Mouse (Mus musculus): ENCODE data around the gene Ywhag. TPM values are rescaled to one million over a fixed set of nuclear protein-coding genes. Genes with fewer than 3 reads are reported as not detected.

Gene Ywhag
- polyA plus RNA-seq, 1 experiment from 2014 or later = 132 TPM

DNA sequence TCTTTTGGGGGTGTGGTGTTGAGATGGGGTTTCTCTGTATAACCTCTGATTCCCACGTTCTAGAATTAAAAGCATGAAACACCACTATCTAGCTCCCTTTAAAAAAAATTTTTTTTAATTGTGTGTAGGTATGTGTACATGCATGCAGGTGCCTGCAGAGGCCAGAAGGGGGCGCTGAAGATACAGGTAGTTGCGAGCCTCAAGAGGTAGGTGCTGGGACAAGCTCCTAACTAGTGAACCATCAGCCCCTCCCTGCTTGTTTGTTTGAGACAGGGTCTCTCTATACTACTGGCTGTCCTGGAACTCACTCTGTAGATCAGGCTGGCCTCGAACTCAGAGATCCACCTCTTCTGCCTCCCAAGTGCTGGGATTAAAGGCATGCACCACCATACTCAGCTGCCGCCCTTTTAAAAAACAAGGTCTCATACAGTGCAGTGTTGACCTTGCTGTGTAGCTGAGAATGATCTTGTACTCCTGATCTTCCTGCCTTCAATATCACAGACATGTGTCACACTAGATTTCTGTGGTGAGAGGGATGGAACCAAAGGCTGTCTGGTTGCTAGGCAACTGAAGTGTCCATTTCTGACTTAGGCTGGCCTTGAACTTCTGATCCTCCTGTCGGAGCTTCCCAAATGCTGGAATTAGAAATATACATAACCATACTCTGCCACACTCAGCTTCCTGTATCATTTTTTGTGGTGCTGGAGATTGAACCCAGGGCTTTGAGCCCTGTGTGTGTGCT, 32.9 kb downstream of the Ywhag start:
- ATAC-seq (replicated peaks; ENCODE audit: insufficient number of reproducible peaks, low FRiP score, low TSS enrichment, low read depth) (no peak), DNase-seq (ENCODE audit: low spot score) (no peak)
- Histone ChIP-seq H3K27ac (replicated peaks; ENCODE audit: low read depth, low read length) (no peak overlapping the region), H3K9ac (replicated peaks; ENCODE audit: low read length) (no peak overlapping the region), H3K36me3 (replicated peaks; ENCODE audit: control insufficient read depth, insufficient read depth, low read depth, low read length) (no peaks in the 10 kb centered on the region), H3K4me3 (ENCODE audit: low read depth, low read length) (no peak overlapping the region), H3K4me1 (ENCODE audit: control insufficient read depth, insufficient read depth, low read length) (no peaks in the 10 kb centered on the region), H3K9me3 (replicated peaks; ENCODE audit: control insufficient read depth, low read length) (no peaks in the 10 kb centered on the region), H3K27me3 (ENCODE audit: control insufficient read depth, insufficient read depth, low read length) (no peaks in the 10 kb centered on the region), H3K4me2 (ENCODE audit: low read depth, low read length) (no peak overlapping the region)
- WGBS = 61% methylated on average over 6 of the region's 6 CpGs

DNA sequence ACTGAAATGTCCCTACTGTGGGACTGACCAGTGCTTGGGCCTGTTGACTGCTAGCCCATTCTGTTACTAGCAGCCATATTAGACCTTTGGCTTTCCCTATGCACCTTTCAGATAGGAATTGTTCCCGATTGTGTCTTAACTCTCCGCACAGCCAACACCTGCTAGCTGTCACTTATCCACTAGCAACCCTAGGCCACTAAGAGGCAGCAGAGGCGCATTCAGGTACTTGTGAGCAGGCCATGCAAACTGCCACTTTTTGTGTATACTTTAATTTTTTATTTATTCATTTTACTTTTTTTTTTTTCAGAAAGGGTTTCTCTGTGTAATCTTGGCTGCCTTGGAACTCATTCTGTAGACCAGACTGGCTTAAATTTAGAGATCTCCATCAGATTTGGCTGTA, 33.7 kb downstream of the Ywhag start:
- Histone ChIP-seq H3K4me1 (ENCODE audit: control insufficient read depth, insufficient read depth, low read length) (no peaks in the 10 kb centered on the region), H3K27me3 (ENCODE audit: control insufficient read depth, insufficient read depth, low read length) (no peaks in the 10 kb centered on the region), H3K4me2 (ENCODE audit: low read depth, low read length) (no peak overlapping the region), H3K4me3 (ENCODE audit: low read depth, low read length) (no peak overlapping the region), H3K9me3 (replicated peaks; ENCODE audit: control insufficient read depth, low read length) (no peaks in the 10 kb centered on the region), H3K9ac (replicated peaks; ENCODE audit: low read length) (no peak overlapping the region), H3K36me3 (replicated peaks; ENCODE audit: control insufficient read depth, insufficient read depth, low read depth, low read length) (no peaks in the 10 kb centered on the region), H3K27ac (replicated peaks; ENCODE audit: low read depth, low read length) (no peak overlapping the region)
- DNase-seq (ENCODE audit: low spot score) = no peak
- no peak for ATAC-seq (replicated peaks; ENCODE audit: insufficient number of reproducible peaks, low FRiP score, low TSS enrichment, low read depth)
- WGBS = 75% methylated on average over 3 of the region's 3 CpGs

GRCm38 (mm10) chr5:135899833-135900232, 34.6 kb downstream of the Ywhag start:
- H3K4me2 ChIP-seq (ENCODE audit: low read depth, low read length) = no peak overlapping the region
- no peaks in the 10 kb centered on the region for H3K4me1 ChIP-seq (ENCODE audit: control insufficient read depth, insufficient read depth, low read length)
- H3K36me3 ChIP-seq (replicated peaks; ENCODE audit: control insufficient read depth, insufficient read depth, low read depth, low read length) = no peaks in the 10 kb centered on the region
- no peak overlapping the region for H3K9ac ChIP-seq (replicated peaks; ENCODE audit: low read length)
- ATAC-seq (replicated peaks; ENCODE audit: insufficient number of reproducible peaks, low FRiP score, low TSS enrichment, low read depth) (no peak), DNase-seq (ENCODE audit: low spot score) (no peak)
- no peaks in the 10 kb centered on the region for H3K27me3 ChIP-seq (ENCODE audit: control insufficient read depth, insufficient read depth, low read length)
- WGBS = 66% methylated on average over 4 of the region's 4 CpGs
- no peak overlapping the region for H3K4me3 ChIP-seq (ENCODE audit: low read depth, low read length)
- H3K27ac ChIP-seq (replicated peaks; ENCODE audit: low read depth, low read length) = no peak overlapping the region
- no peaks in the 10 kb centered on the region for H3K9me3 ChIP-seq (replicated peaks; ENCODE audit: control insufficient read depth, low read length)

DNA sequence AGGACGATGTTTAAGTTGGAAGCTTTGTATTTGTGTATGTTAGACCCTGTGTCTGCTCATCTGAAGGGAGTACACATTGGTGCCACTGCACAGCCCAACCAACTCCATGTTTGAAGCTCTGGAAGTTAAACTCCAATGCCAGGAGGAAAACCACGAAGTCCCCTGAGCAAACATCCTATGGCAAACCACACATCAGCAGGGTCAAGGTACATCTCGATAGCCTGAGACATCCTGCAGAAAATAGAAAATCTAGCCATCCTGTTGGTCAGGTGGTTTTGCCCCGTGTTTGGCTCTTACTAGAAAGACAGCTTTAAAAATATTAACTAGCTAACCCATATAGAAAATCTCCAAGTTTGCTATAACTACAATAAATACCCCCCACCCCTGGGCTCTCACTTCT, 35.4 kb downstream of the Ywhag start:
- DNase-seq (ENCODE audit: low spot score) = no peak
- 87% methylated on average over 4 of the region's 4 CpGs for WGBS
- ATAC-seq (replicated peaks; ENCODE audit: insufficient number of reproducible peaks, low FRiP score, low TSS enrichment, low read depth) = no peak
- Histone ChIP-seq H3K9ac (replicated peaks; ENCODE audit: low read length) (no peak overlapping the region), H3K4me2 (ENCODE audit: low read depth, low read length) (no peak overlapping the region), H3K27ac (replicated peaks; ENCODE audit: low read depth, low read length) (no peak overlapping the region), H3K27me3 (ENCODE audit: control insufficient read depth, insufficient read depth, low read length) (no peaks in the 10 kb centered on the region), H3K4me1 (ENCODE audit: control insufficient read depth, insufficient read depth, low read length) (no peaks in the 10 kb centered on the region), H3K36me3 (replicated peaks; ENCODE audit: control insufficient read depth, insufficient read depth, low read depth, low read length) (no peaks in the 10 kb centered on the region), H3K4me3 (ENCODE audit: low read depth, low read length) (no peak overlapping the region), H3K9me3 (replicated peaks; ENCODE audit: control insufficient read depth, low read length) (no peaks in the 10 kb centered on the region)

DNA sequence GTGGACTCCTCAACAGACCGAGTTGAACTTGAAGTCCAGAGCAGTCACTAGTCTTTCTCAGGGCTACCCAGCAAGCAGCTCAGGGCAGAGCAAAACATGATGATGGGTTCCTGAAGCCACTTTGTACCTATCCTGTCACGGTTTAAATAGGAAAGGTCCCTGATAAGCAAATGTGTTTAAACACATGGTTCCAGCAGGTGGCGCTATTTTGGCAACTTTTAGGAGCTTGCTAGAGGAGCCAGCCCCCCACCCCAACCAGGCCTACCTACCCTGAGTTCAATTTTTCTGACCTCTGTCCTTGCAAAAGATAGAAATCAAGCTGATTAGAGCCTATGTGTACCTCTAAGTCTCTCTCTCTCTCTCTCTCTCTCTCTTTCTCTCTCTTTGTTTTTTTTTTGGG, 36.4 kb downstream of the Ywhag start:
- DNase-seq (ENCODE audit: low spot score) = peak; percentile 70

GRCm38 (mm10) chr5:135894958-135895357, 39.5 kb downstream of the Ywhag start:
- Histone ChIP-seq H3K27ac (replicated peaks; ENCODE audit: low read depth, low read length) (no peak overlapping the region), H3K4me3 (ENCODE audit: low read depth, low read length) (no peak overlapping the region), H3K4me1 (ENCODE audit: control insufficient read depth, insufficient read depth, low read length) (no peaks in the 10 kb centered on the region), H3K36me3 (replicated peaks; ENCODE audit: control insufficient read depth, insufficient read depth, low read depth, low read length) (no peaks in the 10 kb centered on the region), H3K27me3 (ENCODE audit: control insufficient read depth, insufficient read depth, low read length) (0 out of 2 replicates have a peak, but pooled peaks cover 3% of the 10 kb centered on the region), H3K4me2 (ENCODE audit: low read depth, low read length) (no peak overlapping the region), H3K9me3 (replicated peaks; ENCODE audit: control insufficient read depth, low read length) (no peaks in the 10 kb centered on the region), H3K9ac (replicated peaks; ENCODE audit: low read length) (no peak overlapping the region)
- ATAC-seq (replicated peaks; ENCODE audit: insufficient number of reproducible peaks, low FRiP score, low TSS enrichment, low read depth) = no peak
- WGBS = 86% methylated on average over 6 of the region's 6 CpGs
- no peak for DNase-seq (ENCODE audit: low spot score)

More for the DNA sequence above, 36.4 kb downstream of the Ywhag start:
- H3K36me3 ChIP-seq (replicated peaks; ENCODE audit: control insufficient read depth, insufficient read depth, low read depth, low read length) = no peaks in the 10 kb centered on the region
- H3K27me3 ChIP-seq (ENCODE audit: control insufficient read depth, insufficient read depth, low read length) = no peaks in the 10 kb centered on the region
- no peak overlapping the region for H3K27ac ChIP-seq (replicated peaks; ENCODE audit: low read depth, low read length)
- no peak overlapping the region for H3K4me3 ChIP-seq (ENCODE audit: low read depth, low read length)
- 18% methylated on average over 3 of the region's 3 CpGs for WGBS
- ATAC-seq (replicated peaks; ENCODE audit: insufficient number of reproducible peaks, low FRiP score, low TSS enrichment, low read depth) = no peak
- H3K4me1 ChIP-seq (ENCODE audit: control insufficient read depth, insufficient read depth, low read length) = no peaks in the 10 kb centered on the region
- no peak overlapping the region for H3K9ac ChIP-seq (replicated peaks; ENCODE audit: low read length)
- H3K4me2 ChIP-seq (ENCODE audit: low read depth, low read length) = no peak overlapping the region
- H3K9me3 ChIP-seq (replicated peaks; ENCODE audit: control insufficient read depth, low read length) = no peaks in the 10 kb centered on the region

- ATAC-seq (replicated peaks; ENCODE audit: insufficient number of reproducible peaks, low FRiP score, low TSS enrichment, low read depth) (no peak), DNase-seq (ENCODE audit: low spot score) (no peak)
- Histone ChIP-seq H3K9me3 (replicated peaks; ENCODE audit: control insufficient read depth, low read length) (no peaks in the 10 kb centered on the region), H3K4me1 (ENCODE audit: control insufficient read depth, insufficient read depth, low read length) (no peaks in the 10 kb centered on the region; the same call in 1 of the 2 replicates), H3K9ac (replicated peaks; ENCODE audit: low read length) (no peak overlapping the region), H3K4me2 (ENCODE audit: low read depth, low read length) (no peak overlapping the region), H3K27me3 (ENCODE audit: control insufficient read depth, insufficient read depth, low read length) (peaks cover 9% of the 10 kb centered on the region; the same call in 1 of the 2 replicates), H3K4me3 (ENCODE audit: low read depth, low read length) (no peak overlapping the region), H3K36me3 (replicated peaks; ENCODE audit: control insufficient read depth, insufficient read depth, low read depth, low read length) (no peaks in the 10 kb centered on the region), H3K27ac (replicated peaks; ENCODE audit: low read depth, low read length) (no peak overlapping the region)
- WGBS = 48% methylated on average over 9 of the region's 9 CpGs
These were observed 41.6 kb downstream of the Ywhag start for GRCm38 (mm10) chr5:135892589-135893351.

GRCm38 (mm10) chr5:135890920-135891319, 43.5 kb downstream of the Ywhag start:
- 56% methylated on average over 3 of the region's 3 CpGs for WGBS
- H3K27me3 ChIP-seq (ENCODE audit: control insufficient read depth, insufficient read depth, low read length) = peaks cover 13% of the 10 kb centered on the region

More at GRCm38 (mm10) chr5:135890920-135891319, 43.5 kb downstream of the Ywhag start:
- Histone ChIP-seq H3K27ac (replicated peaks; ENCODE audit: low read depth, low read length) (no peak overlapping the region), H3K4me3 (ENCODE audit: low read depth, low read length) (no peak overlapping the region), H3K9me3 (replicated peaks; ENCODE audit: control insufficient read depth, low read length) (no peaks in the 10 kb centered on the region), H3K36me3 (replicated peaks; ENCODE audit: control insufficient read depth, insufficient read depth, low read depth, low read length) (no peaks in the 10 kb centered on the region), H3K4me1 (ENCODE audit: control insufficient read depth, insufficient read depth, low read length) (no peaks in the 10 kb centered on the region; the same call in 1 of the 2 replicates), H3K4me2 (ENCODE audit: low read depth, low read length) (no peak overlapping the region), H3K9ac (replicated peaks; ENCODE audit: low read length) (no peak overlapping the region)
- DNase-seq (ENCODE audit: low spot score) (no peak), ATAC-seq (replicated peaks; ENCODE audit: insufficient number of reproducible peaks, low FRiP score, low TSS enrichment, low read depth) (no peak)
